Mouse (Mus musculus) Muller cell, postnatal 12 days (primary cell): Measurements from ENCODE around the gene Shprh.
"Not testable (repeated sequence)": the region's sequence is repeated elsewhere in the genome, so short reads cannot be mapped to it uniquely, and the experiment has no call there.

Experiments used
- DNase-seq: peaks from one replicate; pipeline ENCODE4 v3.0.0-alpha.2; 2015; ENCODE audit errors: inconsistent ontology term

Gene Shprh

DNA sequence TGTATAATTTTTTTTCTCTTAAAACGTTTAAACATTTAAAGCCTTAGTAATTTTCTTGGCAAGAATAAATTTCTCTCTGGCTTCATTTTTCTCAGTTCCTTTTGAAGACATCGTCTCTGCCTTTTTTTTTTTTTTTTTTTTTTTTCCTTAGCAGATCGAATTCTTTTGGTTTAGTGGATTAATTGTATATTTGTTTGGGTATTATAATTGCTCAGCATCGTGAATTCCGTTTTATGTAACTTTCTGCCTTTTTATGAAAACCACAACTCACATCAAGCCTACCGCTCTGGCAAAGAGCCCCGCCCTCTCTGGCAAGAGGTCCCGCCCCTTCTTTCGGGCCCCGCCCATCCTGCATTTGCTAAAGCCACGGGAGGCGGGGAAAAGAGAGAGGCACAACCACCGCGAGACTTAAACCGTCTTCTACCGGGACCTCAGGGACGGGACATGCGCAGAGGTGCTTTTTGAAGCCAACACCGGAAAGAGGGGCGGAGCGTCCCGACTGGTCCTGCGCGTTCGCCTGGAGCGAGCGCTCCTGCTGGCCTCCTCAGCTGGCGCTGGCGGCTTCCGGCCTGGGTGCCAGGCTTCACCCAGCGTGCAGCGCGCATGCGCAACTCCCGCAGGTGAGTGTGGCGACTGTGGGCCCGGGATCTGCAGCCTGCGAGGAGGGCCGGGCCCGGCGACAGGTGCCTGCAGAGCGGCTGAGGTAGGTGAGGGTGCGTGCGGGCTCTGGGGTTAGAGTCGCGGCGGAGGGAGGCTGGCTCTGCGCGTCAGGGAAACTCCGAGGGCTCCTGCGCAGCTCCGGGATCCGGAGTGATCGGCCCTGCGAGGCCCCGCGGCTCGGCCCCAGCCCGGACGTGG lies at the start of gene Shprh:
Shprh (plus strand) TSS at position 544 of the 858 bp plus-strand sequence.
- DNase-seq, result peak; percentile 99

DNA sequence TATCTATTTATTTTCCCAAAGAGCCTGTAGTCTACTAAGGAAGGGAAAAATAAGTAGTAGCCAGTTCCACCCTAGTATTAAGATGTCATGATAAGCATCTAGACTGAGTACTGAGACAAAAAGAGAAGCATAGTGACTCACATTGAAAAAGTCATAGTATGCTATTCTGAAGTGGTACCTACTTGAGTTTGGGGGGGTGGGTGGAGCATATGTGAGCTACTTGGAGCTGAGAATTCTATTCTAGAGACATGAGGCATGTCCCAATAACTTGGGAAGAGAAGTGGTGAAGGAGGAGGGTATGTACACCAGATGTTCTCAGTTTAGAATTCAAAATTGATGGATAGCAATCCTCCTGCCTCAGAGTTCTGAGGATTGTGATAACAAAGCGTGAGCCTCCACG lies 27.4 kb upstream of the Shprh start:
- DNase-seq, result no peak

DNA sequence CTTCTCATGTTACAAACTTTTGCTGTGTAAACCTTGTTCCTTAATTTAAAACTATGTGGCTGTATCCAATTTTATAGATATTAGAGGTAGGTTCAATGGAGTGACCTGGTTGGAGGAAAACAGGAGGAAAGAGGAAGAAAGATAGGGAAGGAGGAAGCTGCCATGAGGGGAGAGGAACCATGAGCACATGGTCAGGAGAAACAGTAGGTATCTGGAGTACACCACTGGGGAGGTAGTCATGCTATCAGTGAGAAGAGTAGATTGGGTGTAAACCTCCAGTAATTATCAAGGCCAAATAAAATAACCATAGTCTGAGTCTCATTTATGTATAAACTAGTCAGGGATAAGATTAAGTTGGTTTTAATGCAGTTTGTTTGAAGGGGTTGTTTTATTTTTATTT lies 3.6 kb upstream of the Shprh start:
- DNase-seq, result no peak

DNA sequence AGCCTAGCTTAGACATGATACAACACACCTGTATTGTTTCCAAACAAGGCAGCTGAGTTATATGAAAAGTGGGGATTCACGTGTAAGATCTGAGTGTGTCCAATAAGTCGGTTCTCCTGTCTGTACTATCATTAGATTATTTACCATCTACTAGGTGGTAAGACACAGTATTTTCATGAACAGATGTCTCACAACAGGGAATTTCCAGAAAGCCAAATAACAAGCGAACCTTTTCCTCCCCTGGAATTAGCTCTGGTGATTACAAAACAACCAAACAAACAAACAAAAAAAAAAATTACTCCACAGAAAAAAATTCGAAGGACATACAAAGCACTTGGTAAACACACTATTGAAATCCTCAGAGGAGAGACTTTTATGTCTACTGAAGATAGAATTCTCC lies 781 bp upstream of the Shprh start:
- no peak for DNase-seq

DNA sequence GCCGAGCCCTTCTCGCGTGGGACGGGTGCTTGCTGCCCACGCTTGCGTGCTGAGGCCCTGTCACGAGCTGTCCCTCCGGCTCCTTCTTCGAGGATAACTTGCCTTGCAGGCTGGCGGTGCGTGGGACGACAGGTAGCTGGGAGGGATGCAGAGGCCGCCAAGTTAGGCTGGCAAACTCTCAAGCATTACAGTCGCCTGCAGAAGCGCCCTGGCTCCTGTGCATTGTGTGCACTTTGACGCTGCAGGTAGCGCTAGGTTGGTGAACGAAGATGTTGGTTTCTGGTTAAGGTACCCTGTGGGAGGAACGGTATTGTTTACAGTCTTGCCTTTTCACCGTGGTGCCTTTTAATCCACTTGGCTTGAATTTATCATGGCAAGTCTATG lies 507 bp downstream of the Shprh start:
- DNase-seq, result no peak

DNA sequence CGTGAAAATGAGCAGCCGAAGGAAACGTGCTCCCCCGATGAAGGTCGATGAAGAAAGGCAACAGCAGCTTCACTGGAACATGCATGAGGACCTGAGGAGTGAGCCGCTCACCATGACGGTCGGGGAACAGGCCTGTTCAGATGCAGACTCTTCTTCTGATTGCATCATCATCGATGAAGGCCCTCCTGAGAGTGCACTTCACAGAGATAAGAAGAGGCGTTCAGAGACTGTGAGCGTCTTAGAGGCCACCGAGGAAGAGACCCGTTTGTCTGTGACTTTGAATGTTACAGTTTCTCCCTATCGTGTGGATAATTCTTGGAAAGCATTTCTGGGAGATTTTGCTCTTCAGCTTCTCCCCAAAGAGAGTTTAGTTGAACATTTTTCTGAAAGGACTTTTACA lies 2.4 kb downstream of the Shprh start:
- DNase-seq, result no peak

DNA sequence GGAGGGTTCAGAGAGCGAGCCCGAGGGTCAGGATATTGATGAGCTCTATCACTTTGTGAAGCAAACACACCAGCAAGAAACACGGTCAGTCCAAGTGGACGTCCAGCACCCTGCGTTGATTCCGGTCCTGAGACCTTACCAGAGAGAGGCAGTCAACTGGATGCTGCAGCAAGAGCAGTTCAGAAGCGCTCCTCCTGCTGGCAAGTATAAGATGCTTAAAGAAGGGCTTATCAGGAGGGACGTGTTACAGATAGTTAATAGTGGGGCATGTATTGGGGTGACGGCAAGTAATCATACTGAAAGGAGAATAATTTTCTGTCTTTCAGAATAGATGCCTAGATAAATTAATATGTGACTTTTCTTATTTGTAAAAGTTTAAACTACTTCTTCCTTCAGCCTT lies 7.8 kb downstream of the Shprh start:
- no peak for DNase-seq

DNA sequence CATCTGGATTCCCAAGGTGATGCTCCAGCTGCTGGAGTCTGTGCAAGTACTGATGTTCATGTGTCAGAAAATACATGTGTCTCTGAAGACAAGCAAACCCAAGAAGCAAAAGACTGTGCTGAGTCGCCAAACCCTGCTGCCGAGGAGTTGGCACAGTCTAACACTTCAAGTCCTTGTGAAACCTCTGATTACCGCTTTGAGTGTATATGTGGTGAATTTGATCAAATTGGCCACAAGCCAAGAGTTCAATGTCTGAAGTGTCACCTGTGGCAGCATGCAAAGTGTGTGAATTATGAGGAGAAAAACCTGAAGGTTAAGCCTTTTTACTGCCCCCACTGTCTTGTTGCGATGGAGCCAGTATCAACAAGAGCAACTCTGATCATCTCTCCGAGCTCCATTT lies 15.3 kb downstream of the Shprh start:
- DNase-seq, result no peak

DNA sequence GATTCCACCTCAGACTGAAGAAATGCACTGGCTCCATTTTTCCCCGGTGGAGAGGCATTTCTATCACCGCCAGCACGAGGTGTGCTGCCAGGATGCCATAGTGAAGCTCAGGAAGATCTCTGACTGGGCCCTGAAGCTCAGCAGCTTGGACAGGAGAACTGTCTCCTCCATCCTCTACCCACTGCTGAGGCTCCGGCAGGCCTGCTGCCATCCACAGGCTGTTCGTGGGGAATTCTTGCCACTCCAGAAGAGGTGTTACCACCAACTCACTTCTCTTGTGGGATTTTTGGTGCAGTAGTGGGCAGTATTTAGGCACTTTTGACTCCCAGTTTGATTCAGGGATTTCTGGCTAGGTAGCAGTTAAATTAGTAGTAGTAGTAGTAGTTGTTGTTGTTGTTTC lies 21.0 kb downstream of the Shprh start:
- no peak for DNase-seq

DNA sequence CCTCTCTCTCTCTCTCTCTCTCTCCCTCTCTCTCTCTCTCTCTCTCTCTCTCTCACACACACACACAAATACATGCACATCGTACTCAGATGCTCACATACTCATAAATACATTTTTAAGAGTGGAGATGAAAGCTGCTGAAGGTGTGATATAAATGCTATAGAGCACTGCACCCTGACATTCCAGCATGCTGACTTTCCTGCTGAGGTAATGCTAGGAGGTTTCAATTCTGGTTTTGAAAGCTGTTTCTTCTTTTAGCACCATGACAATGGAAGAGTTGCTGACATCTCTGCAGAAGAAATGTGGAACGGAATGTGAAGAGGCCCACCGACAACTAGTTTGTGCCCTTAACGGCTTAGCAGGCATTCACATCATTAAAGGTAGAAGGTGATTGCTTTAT lies 22.4 kb downstream of the Shprh start:
- DNase-seq, result no peak

DNA sequence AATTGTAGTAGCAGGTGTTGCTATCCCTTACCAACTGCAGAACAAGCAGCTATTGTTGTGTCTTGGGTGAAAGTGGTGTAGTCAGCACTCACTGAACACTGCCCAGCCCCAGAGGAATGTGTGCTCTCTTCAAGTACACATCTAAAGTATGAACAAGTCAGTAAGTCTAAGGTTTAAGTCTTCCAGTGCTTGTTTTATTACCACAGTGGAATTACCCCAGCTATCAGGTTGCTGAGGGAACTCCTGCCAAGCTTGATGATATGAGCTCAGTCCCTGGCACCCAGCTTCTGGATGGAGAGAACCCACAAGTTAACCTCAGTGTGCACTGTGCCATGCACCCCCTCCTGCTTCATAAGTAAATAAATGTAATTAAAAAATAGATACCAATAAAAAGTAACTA lies 23.3 kb downstream of the Shprh start:
- DNase-seq, result no peak

DNA sequence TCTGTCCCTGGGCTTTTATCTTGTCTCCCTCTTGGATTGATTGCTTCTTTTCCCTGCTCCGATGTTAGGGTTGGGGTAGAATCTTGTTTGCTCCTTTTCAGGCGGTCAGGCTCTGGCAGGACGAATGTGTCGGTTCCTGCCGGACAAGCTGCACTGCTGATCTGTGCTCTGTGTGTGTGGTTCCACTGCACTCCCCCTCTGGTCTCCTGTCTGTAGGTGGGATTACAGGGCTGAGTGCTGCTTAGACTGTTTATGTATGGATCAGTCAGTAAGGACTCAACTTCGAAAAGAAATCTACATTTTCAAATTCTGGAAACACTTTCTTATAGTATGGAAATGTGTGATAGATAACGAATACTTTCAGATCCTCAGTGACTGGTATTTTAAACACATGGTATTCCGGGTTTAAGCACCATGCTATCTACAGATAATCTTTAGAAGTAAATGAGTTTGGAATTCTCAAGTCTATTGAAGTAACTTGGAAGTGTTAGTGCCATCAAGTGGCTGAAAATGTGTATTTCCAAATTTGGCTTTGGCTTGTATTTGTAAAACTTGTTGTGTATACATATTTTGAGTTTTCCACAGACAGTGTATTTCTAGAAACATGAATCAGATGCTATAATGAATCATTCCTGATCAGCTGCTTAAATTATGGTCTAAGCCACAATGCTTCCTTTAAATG lies 26.7 kb downstream of the Shprh start:
- no peak for DNase-seq

DNA sequence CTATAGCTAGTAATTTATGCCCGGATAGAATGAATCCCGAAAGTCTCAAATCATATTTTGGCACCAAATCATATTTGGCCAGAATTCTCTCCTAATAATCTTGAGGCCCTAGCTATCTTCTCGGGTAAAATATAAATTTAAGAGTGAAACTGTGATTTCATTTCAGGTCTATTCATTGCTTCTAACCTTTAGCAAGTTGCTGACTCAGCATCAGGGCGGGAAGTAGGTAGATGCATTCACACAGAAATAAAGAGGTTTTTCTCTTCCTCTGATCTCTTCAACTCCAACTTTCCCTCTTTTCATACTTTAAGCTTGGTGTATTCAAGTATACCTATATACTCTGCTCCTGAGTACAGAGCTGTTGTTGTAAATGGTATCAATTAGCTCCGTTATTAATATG lies 30.9 kb downstream of the Shprh start:
- no peak for DNase-seq

DNA sequence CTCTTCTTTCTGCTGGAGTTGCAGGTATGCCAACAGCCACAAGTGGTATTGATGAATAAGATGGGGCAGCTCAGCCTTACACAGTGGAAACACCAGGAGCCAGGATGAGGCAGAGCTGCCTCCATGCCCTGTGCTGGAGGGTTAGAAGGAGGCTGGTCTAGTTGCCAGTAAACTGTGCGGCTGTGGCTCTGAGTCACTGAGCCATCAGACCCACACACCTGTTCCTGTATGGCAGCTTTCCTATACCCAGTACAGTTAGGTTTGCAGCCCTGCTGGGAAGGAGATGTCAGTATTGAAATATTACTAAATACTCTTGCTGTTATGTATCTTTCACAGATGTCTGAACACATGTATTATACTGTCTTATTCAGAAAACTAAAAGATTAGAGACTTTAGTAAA lies 48.1 kb downstream of the Shprh start:
- DNase-seq, result no peak

DNA sequence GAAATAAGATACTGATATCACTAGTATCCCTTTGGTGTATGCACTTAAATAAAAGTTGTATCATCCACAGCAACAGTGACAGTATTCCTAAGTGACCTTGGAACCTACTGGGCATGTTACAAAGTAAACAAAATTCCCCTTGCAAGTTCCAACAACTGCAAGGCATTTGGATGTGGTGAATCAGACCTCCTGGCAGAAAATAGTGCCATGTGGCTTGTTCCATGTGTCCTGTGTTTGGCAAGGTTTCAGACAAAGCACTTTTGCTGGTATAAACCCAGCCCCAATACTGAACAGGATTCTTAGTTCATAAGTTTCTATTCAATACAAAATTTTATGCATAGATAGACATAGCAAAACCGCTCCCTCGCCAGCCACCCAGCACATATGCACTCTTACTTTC lies 49.1 kb downstream of the Shprh start:
- DNase-seq, result peak; percentile 73

DNA sequence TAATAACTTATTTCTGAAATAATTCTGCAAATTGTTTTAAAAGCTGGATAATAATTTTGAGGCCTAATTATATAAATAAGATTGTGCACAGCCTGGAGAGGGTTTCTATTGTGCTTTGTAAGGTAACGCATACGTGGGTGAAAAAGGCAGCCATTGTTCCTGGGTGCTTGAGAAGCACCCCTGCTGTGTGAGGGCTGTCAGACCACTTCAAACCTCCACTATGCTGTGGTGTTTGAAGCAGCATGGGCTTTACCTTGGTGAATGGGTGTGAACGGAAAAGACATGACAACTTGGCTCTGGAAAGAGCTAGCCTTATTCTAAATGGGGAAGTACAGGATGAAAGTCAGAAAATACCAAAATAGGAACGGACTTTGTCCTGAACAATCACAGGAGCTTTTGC lies 50.8 kb downstream of the Shprh start:
- no peak for DNase-seq

DNA sequence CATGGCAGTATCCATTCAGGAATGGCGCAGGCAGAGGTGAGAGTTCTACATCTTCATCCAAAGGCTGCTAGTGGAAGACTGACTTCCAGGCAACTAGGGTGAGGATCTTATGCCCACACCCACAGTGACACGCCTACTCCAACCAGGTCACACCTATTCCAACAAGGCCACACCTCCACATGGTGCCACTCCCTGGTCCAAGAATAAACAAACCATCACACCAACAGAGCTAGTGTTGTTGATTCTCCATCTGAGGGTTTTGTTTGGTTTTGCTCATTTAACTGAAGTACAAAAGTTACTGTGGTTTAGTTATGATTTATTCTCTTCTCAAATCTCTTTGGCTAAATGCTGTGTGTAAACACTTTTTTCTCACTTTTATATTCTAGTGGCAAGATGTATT lies 56.7 kb downstream of the Shprh start:
- not testable (repeated sequence) for DNase-seq

DNA sequence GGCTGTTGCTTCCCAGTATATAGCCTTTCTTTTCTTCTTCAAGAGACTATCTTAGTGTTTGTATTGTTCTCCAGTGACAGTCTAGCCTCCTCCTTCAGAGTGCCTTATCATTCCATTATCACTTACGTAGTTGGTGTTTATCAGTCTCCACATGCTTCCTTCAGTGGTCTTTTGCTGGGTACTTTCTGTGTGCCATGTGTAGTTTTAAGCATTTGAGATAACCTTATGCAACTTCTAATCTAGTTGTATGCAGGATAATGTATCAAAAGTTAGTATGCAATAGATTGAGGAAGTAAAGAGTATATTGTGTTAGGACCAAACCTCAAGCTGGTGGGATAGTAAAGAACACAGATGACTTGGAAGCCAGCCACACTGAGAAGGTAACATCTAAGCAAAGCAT lies 59.4 kb downstream of the Shprh start:
- no peak for DNase-seq

DNA sequence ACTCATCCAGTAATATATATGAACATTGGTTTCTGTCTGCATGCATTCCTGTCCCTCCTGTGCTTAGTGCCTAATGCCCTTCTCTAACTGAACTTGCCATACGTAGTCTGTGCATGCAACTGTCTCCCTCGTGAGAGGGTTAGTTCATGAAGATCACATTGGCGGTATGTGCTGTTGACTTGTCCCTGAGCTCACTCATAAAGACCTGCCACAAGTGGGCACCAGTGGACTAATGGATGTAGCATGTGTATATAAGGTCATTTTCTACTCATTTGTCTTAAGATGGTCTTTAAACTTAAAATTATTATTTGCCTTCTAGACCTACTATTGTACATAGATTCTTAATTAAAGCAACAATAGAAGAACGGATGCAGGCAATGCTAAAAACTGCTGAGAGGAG lies 62.8 kb downstream of the Shprh start:
- peak; percentile 18 for DNase-seq

DNA sequence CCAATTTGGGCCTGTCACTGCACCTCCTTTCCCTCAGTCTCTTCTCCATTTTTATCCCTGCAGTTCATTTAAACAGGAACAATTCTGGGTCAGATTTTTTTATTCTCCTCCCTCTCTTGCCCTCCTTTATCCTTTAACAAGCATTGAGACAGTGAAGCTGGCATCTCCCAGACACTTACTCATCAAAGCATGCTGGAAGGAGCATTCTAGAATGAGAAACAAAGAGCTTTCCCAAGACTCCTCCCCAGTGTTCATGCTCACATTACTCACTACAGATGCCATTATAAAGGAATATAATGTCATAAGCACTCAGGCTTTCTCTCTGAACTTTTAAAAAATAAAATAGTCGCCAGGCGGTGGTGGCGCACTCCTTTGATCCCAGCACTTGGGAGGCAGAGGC lies 77.2 kb downstream of the Shprh start:
- DNase-seq, result peak; percentile 66

DNA sequence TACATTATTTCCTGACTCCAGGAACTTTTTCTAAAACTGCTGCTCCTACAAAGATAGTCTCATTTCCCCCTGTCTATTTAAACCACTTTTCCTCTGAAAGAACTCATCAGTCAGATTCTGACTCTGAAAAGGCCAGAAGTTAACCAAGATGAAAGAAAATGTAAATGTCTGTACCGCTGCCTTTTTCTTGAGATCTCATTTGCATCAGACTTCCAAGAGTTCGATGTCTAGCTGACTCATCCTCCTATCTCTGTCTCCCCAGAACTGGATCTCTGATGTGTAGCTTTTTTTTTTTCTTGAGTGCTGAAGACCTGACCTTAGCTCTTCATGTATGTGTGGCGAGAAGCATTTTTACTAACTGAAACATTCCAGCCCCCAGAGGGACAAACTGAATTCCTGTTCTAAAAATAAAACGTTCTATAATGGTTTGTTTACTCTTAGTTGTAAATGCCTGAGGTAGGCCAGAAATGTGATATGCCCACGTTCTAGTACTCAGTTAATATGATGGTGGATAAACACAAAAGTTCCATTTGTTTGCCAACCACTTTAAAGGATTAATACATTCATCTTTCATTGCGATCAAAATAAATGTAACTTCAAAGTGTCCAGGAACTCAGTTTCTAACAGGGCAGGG lies 80.4 kb downstream of the Shprh start:
- DNase-seq, result no peak

DNA sequence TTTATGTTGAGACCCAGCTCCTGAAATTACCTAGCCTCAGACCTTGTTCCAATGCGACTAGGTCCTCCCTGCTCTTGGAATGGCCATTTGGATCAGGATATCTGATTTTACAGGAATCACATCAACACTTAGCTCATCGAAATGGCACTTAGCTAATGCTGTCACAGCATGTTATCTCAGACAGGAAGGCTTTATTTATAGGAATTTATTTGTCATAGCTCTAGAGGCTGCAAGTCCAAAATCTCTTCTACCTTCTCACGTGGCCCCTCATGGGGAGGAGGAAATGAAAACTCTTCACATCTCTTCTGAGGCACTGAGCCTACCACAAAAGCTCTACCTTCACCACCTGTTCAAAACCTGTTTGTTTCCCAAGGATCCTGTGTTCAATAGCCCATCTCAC lies 84.0 kb downstream of the Shprh start:
- DNase-seq, result no peak

DNA sequence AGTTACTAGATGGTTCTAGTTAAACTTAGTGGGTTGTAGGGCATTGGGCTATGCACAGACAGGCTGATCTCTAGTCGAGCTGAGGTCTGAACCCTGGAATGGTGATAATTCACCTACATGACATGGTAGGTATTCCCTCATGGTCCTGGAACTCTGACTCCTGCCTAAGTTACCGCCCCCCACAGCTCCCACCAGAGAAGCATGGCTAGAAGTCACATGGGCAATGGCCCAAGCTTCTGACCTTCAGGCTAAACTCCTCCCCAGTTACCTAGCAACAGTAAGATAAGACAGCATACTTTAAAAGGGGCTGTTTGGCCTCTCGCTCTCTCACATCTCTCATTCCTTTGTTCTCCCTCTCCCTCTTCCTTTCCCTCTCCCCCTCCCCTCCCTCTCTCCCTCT lies 93.8 kb downstream of the Shprh start:
- DNase-seq, result not testable (repeated sequence)
